Mouse (Mus musculus) heart, embryonic 16.5 days (tissue): Measurements from ENCODE around the gene Dvl3. TPM values are rescaled to one million over a fixed set of nuclear protein-coding genes. Genes with fewer than 3 reads are reported as not detected.

Source experiments
- ATAC-seq: fragments of 200-750 bp; cut with Nextera tagmentation; replicated peaks from 2 replicates; pipeline ENCODE4 v1.8.0; 2017; ENCODE audit warnings: moderate number of reproducible peaks; ENCODE audit not compliant: insufficient read depth, low FRiP score; ENCODE audit errors: extremely low read depth
- H3K27ac ChIP-seq: fragments of 300-500 bp; sonication (generic); 2 replicates; pipeline ENCODE4 v1.5.1; 2014; ENCODE audit warnings: mild to moderate bottlenecking, low read length, control low read depth, moderate library complexity
- H3K27me3 ChIP-seq: fragments of 300-500 bp; sonication (generic); 2 replicates; pipeline ENCODE4 v1.6.1; 2014; ENCODE audit warnings: low read length, mixed read lengths; ENCODE audit not compliant: control insufficient read depth, insufficient read depth
- H3K36me3 ChIP-seq: fragments of 300-500 bp; sonication (generic); 2 replicates; pipeline ENCODE4 v1.6.1; 2014; ENCODE audit not compliant: control insufficient read depth, insufficient read depth
- H3K4me1 ChIP-seq: fragments of 300-500 bp; sonication (generic); 2 replicates; pipeline ENCODE4 v1.6.1; 2014; ENCODE audit warnings: low read length, mixed read lengths; ENCODE audit not compliant: control insufficient read depth, insufficient read depth
- H3K4me2 ChIP-seq: fragments of 300-500 bp; sonication (generic); 2 replicates; pipeline ENCODE4 v1.6.1; 2014; ENCODE audit warnings: low read depth, mild to moderate bottlenecking, control low read depth, low read length
- H3K4me3 ChIP-seq: fragments of 300-500 bp; sonication (generic); 2 replicates; pipeline ENCODE4 v1.5.1; 2014; ENCODE audit warnings: mild to moderate bottlenecking, control low read depth, low read length
- H3K9ac ChIP-seq: fragments of 300-500 bp; sonication (generic); 2 replicates; pipeline ENCODE4 v1.6.1; 2014; ENCODE audit warnings: low read length, control low read depth
- H3K9me3 ChIP-seq: fragments of 300-500 bp; sonication (generic); replicated peaks from 2 replicates; pipeline ENCODE4 v1.6.1; 2016; ENCODE audit warnings: low read length; ENCODE audit not compliant: control insufficient read depth
- WGBS: fragments of 180-500 bp; shearing (Covaris S2); extraction: QIAGEN DNeasy Blood & Tissue Kit; methylation state at CpG from one replicate; pipeline ENCODE4 v1.1.7; 2014; 5-methylcytosine and 5-hydroxymethylcytosine counted together
- polyA plus RNA-seq: library from polyadenylated mRNA; unstranded; fragments of >200 nt; fragmentation: Nextera tagmentation; extraction: Ambion mirVana; gene quantifications from 2 replicates; pipeline ENCODE4 v1.2.1, GENCODE M21; 2015

Gene Dvl3
- polyA plus RNA-seq, 1 experiment from 2014 or later, result 18.9 TPM

- Histone ChIP-seq H3K4me2 (no peak overlapping the region), H3K27me3 (no peaks in the 10 kb centered on the region), H3K9me3 (no peaks in the 10 kb centered on the region), H3K9ac (no peak overlapping the region), H3K4me3 (no peak overlapping the region), H3K27ac (no peak overlapping the region), H3K36me3 (peaks cover 65% of the 10 kb centered on the region), H3K4me1 (no peaks in the 10 kb centered on the region)
- 0 out of 2 replicates have a peak, but pooled peaks have one; percentile 14 for ATAC-seq
- WGBS, result 78% methylated on average over 3 of the region's 3 CpGs
Measured at GRCm38 (mm10) chr16:20509349-20509748, 7.4 kb upstream of the Dvl3 start.

GRCm38 (mm10) chr16:20511277-20511847 lies 5.4 kb upstream of the Dvl3 start:
- H3K9me3 ChIP-seq, result no peaks in the 10 kb centered on the region
- no peak overlapping the region for H3K4me2 ChIP-seq
- peaks cover 46% of the 10 kb centered on the region for H3K36me3 ChIP-seq
- 88% methylated on average over 7 of the region's 7 CpGs for WGBS
- no peak overlapping the region for H3K9ac ChIP-seq
- H3K4me1 ChIP-seq, result peaks cover 3% of the 10 kb centered on the region
- ATAC-seq, result no peak
- H3K4me3 ChIP-seq, result no peak overlapping the region
- H3K27ac ChIP-seq, result no peak overlapping the region
- no peaks in the 10 kb centered on the region for H3K27me3 ChIP-seq

- ATAC-seq, result no peak
- peak overlapping the region; percentile 81 for H3K4me2 ChIP-seq
- peak overlapping the region; percentile 100 for H3K9ac ChIP-seq
- H3K27ac ChIP-seq, result peak overlapping the region; percentile 93
- peaks cover 22% of the 10 kb centered on the region for H3K4me1 ChIP-seq
- no peaks in the 10 kb centered on the region for H3K27me3 ChIP-seq
- H3K4me3 ChIP-seq, result peak overlapping the region; percentile 96
- H3K36me3 ChIP-seq, result peaks cover 9% of the 10 kb centered on the region; the same call in 1 of the 2 replicates
- H3K9me3 ChIP-seq, result no peaks in the 10 kb centered on the region
Measured at GRCm38 (mm10) chr16:20516032-20516431, 750 bp upstream of the Dvl3 start.

GRCm38 (mm10) chr16:20517216-20517615 lies 434 bp downstream of the Dvl3 start:
- Histone ChIP-seq H3K4me2 (peak overlapping the region; percentile 81), H3K4me3 (peak overlapping the region; percentile 96), H3K27ac (peak overlapping the region; percentile 93), H3K27me3 (no peaks in the 10 kb centered on the region), H3K36me3 (peaks cover 13% of the 10 kb centered on the region; the same call in 1 of the 2 replicates), H3K9me3 (no peaks in the 10 kb centered on the region), H3K4me1 (peaks cover 22% of the 10 kb centered on the region), H3K9ac (peak overlapping the region; percentile 100)
- ATAC-seq, result peak; percentile 21
- WGBS, result under 1% methylated on average over 26 of the region's 26 CpGs

GRCm38 (mm10) chr16:20517701-20518374 lies 1.1 kb downstream of the Dvl3 start:
- WGBS, result 3% methylated on average over 6 of the region's 6 CpGs
- H3K9me3 ChIP-seq, result no peaks in the 10 kb centered on the region
- H3K27ac ChIP-seq, result peak overlapping the region; percentile 93
- H3K27me3 ChIP-seq, result no peaks in the 10 kb centered on the region
- H3K36me3 ChIP-seq, result peaks cover 13% of the 10 kb centered on the region; the same call in 1 of the 2 replicates
- H3K9ac ChIP-seq, result peak overlapping the region; percentile 100
- H3K4me2 ChIP-seq, result peak overlapping the region; percentile 81
- ATAC-seq, result peak; percentile 23; the same call in 1 of the 2 replicates
- H3K4me1 ChIP-seq, result peaks cover 22% of the 10 kb centered on the region
- peak overlapping the region; percentile 96 for H3K4me3 ChIP-seq

- no peaks in the 10 kb centered on the region for H3K9me3 ChIP-seq
- no peaks in the 10 kb centered on the region for H3K27me3 ChIP-seq
- H3K4me3 ChIP-seq, result no peak overlapping the region
- H3K4me1 ChIP-seq, result peaks cover 10% of the 10 kb centered on the region
- H3K36me3 ChIP-seq, result peaks cover 66% of the 10 kb centered on the region
- no peak for ATAC-seq
- 85% methylated on average over 10 of the region's 10 CpGs for WGBS
- no peak overlapping the region for H3K27ac ChIP-seq
- H3K9ac ChIP-seq, result no peak overlapping the region
- no peak overlapping the region for H3K4me2 ChIP-seq
Measured at GRCm38 (mm10) chr16:20523886-20524285, 7.1 kb downstream of the Dvl3 start.

GRCm38 (mm10) chr16:20528779-20529178 lies 12.0 kb downstream of the Dvl3 start:
- peaks cover 76% of the 10 kb centered on the region for H3K36me3 ChIP-seq
- H3K4me1 ChIP-seq, result no peaks in the 10 kb centered on the region
- H3K4me2 ChIP-seq, result no peak overlapping the region
- H3K27me3 ChIP-seq, result no peaks in the 10 kb centered on the region
- WGBS, result 89% methylated on average over 5 of the region's 5 CpGs
- H3K9me3 ChIP-seq, result no peaks in the 10 kb centered on the region
- H3K4me3 ChIP-seq, result no peak overlapping the region
- H3K27ac ChIP-seq, result no peak overlapping the region
- ATAC-seq, result no peak
- no peak overlapping the region for H3K9ac ChIP-seq

- Histone ChIP-seq H3K27me3 (no peaks in the 10 kb centered on the region), H3K9me3 (no peaks in the 10 kb centered on the region), H3K27ac (no peak overlapping the region), H3K36me3 (peaks cover 72% of the 10 kb centered on the region), H3K4me1 (no peaks in the 10 kb centered on the region), H3K9ac (no peak overlapping the region), H3K4me3 (no peak overlapping the region), H3K4me2 (no peak overlapping the region)
- WGBS, result 70% methylated on average over 1 of the region's 1 CpGs
- ATAC-seq, result no peak
Measured at GRCm38 (mm10) chr16:20529375-20529774, 12.6 kb downstream of the Dvl3 start.

GRCm38 (mm10) chr16:20530941-20531340 lies 14.2 kb downstream of the Dvl3 start:
- H3K4me1 ChIP-seq, result peaks cover under 1% of the 10 kb centered on the region; the same call in 1 of the 2 replicates
- no peak for ATAC-seq
- no peaks in the 10 kb centered on the region for H3K27me3 ChIP-seq
- 90% methylated on average over 20 of the region's 20 CpGs for WGBS
- no peaks in the 10 kb centered on the region for H3K9me3 ChIP-seq
- peaks cover 60% of the 10 kb centered on the region for H3K36me3 ChIP-seq
- H3K4me2 ChIP-seq, result no peak overlapping the region
- no peak overlapping the region for H3K9ac ChIP-seq
- H3K4me3 ChIP-seq, result no peak overlapping the region
- H3K27ac ChIP-seq, result no peak overlapping the region
